Mouse (Mus musculus): ENCODE data around the gene Nedd9. TPM values are rescaled to one million over a fixed set of nuclear protein-coding genes. Genes with fewer than 3 reads are reported as not detected.

The Nedd9 gene
- polyA plus RNA-seq, 1 experiment = 3.0 TPM

- H3K4me3 ChIP-seq (ENCODE audit: low read depth, low read length) = no peak overlapping the region
- H3K4me1 ChIP-seq (ENCODE audit: control insufficient read depth, insufficient read depth, low read length) = peaks cover 2% of the 10 kb centered on the region
- H3K9ac ChIP-seq (ENCODE audit: low read depth, poor library complexity, severe bottlenecking) = no peak overlapping the region
- no peaks in the 10 kb centered on the region for H3K9me3 ChIP-seq (replicated peaks; ENCODE audit: control insufficient read depth, insufficient read depth, low read length, poor library complexity, severe bottlenecking)
- no peak for TF ChIP-seq CTCF (IDR thresholded peaks at IDR 0.05; ENCODE audit: low read depth, low read length)
- no peak for TF ChIP-seq EP300 (IDR thresholded peaks at IDR 0.05; ENCODE audit: insufficient read depth, low read depth, low read length)
- no peak for TF ChIP-seq POLR2A (IDR thresholded peaks at IDR 0.05; ENCODE audit: insufficient read depth, low read length)
- no peaks in the 10 kb centered on the region for H3K36me3 ChIP-seq (ENCODE audit: control insufficient read depth, insufficient read depth, low read length, poor library complexity, severe bottlenecking)
- H3K27ac ChIP-seq (ENCODE audit: insufficient read depth, low read length) = no peak overlapping the region
- peaks cover 4% of the 10 kb centered on the region; the same call in 1 of the 2 replicates for H3K27me3 ChIP-seq (ENCODE audit: control insufficient read depth, insufficient read depth, low read length, poor library complexity, severe bottlenecking)
Observed at GRCm38 (mm10) chr13:41352352-41352751, 134.8 kb downstream of the Nedd9 start.

DNA sequence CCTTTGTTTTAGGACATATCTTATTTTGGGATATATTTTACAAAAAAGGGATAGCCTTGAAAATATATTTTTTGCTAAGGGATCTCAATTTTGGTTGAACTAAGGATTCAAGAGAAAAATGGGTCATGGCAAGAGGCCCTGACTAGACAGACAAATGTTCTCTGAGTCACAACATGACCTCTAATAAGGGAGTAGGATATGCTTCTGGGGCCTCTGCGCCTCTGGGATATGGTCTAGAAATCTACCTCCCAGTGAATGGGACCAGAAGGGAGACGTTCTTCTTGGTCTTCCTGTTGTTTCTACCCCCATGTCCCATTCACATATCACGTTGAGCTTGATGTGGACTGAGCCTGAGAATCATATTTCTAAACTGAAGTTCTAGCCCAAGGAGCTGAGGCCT, 136.6 kb downstream of the Nedd9 start:
- TF ChIP-seq POLR2A (IDR thresholded peaks at IDR 0.05; ENCODE audit: insufficient read depth, low read length) = no peak
- no peak for TF ChIP-seq EP300 (IDR thresholded peaks at IDR 0.05; ENCODE audit: insufficient read depth, low read depth, low read length)
- no peak for TF ChIP-seq CTCF (IDR thresholded peaks at IDR 0.05; ENCODE audit: low read depth, low read length)

DNA sequence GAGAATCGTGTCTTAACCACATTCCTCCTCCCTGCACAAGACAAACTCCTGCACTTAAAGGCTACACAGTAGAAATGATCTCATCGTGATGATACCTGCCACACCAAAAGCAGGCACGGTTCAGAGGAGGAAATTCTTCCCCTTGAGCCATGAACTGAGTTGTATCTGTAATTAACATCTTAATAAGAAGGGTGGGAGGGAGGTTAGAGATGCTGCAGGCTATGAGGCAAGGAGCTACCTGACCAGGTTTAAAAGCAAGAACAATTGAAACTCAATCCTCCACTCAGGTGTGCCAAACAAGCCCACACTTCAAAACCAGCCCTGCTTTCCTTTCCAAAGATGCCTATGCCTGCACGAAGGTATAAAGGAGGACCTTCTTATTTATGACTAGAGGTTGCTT, 137.4 kb downstream of the Nedd9 start:
- H3K4me3 ChIP-seq (ENCODE audit: low read depth, low read length) = no peak overlapping the region
- no peaks in the 10 kb centered on the region; the same call in 1 of the 2 replicates for H3K27me3 ChIP-seq (ENCODE audit: control insufficient read depth, insufficient read depth, low read length, poor library complexity, severe bottlenecking)
- no peak overlapping the region for H3K9ac ChIP-seq (ENCODE audit: low read depth, poor library complexity, severe bottlenecking)
- H3K36me3 ChIP-seq (ENCODE audit: control insufficient read depth, insufficient read depth, low read length, poor library complexity, severe bottlenecking) = no peaks in the 10 kb centered on the region
- no peak for TF ChIP-seq POLR2A (IDR thresholded peaks at IDR 0.05; ENCODE audit: insufficient read depth, low read length)
- no peak for TF ChIP-seq EP300 (IDR thresholded peaks at IDR 0.05; ENCODE audit: insufficient read depth, low read depth, low read length)
- no peak for TF ChIP-seq CTCF (IDR thresholded peaks at IDR 0.05; ENCODE audit: low read depth, low read length)
- H3K4me1 ChIP-seq (ENCODE audit: control insufficient read depth, insufficient read depth, low read length) = peaks cover 2% of the 10 kb centered on the region
- no peaks in the 10 kb centered on the region for H3K9me3 ChIP-seq (replicated peaks; ENCODE audit: control insufficient read depth, insufficient read depth, low read length, poor library complexity, severe bottlenecking)
- H3K27ac ChIP-seq (ENCODE audit: insufficient read depth, low read length) = no peak overlapping the region

More for the DNA sequence above, 136.6 kb downstream of the Nedd9 start:
- Histone ChIP-seq H3K27ac (ENCODE audit: insufficient read depth, low read length) (no peak overlapping the region), H3K36me3 (ENCODE audit: control insufficient read depth, insufficient read depth, low read length, poor library complexity, severe bottlenecking) (no peaks in the 10 kb centered on the region), H3K9ac (ENCODE audit: low read depth, poor library complexity, severe bottlenecking) (no peak overlapping the region), H3K4me1 (ENCODE audit: control insufficient read depth, insufficient read depth, low read length) (peaks cover 2% of the 10 kb centered on the region), H3K4me3 (ENCODE audit: low read depth, low read length) (no peak overlapping the region), H3K9me3 (replicated peaks; ENCODE audit: control insufficient read depth, insufficient read depth, low read length, poor library complexity, severe bottlenecking) (no peaks in the 10 kb centered on the region), H3K27me3 (ENCODE audit: control insufficient read depth, insufficient read depth, low read length, poor library complexity, severe bottlenecking) (no peaks in the 10 kb centered on the region; the same call in 1 of the 2 replicates)

- Histone ChIP-seq H3K9me3 (replicated peaks; ENCODE audit: control insufficient read depth, insufficient read depth, low read length, poor library complexity, severe bottlenecking) (no peaks in the 10 kb centered on the region), H3K27me3 (ENCODE audit: control insufficient read depth, insufficient read depth, low read length, poor library complexity, severe bottlenecking) (no peaks in the 10 kb centered on the region), H3K4me3 (ENCODE audit: low read depth, low read length) (no peak overlapping the region), H3K9ac (ENCODE audit: low read depth, poor library complexity, severe bottlenecking) (no peak overlapping the region), H3K36me3 (ENCODE audit: control insufficient read depth, insufficient read depth, low read length, poor library complexity, severe bottlenecking) (no peaks in the 10 kb centered on the region), H3K4me1 (ENCODE audit: control insufficient read depth, insufficient read depth, low read length) (peaks cover 2% of the 10 kb centered on the region), H3K27ac (ENCODE audit: insufficient read depth, low read length) (no peak overlapping the region)
- TF ChIP-seq POLR2A (IDR thresholded peaks at IDR 0.05; ENCODE audit: insufficient read depth, low read length) (no peak), EP300 (IDR thresholded peaks at IDR 0.05; ENCODE audit: insufficient read depth, low read depth, low read length) (no peak), CTCF (IDR thresholded peaks at IDR 0.05; ENCODE audit: low read depth, low read length) (no peak)
Observed at GRCm38 (mm10) chr13:41345756-41346155, 141.4 kb downstream of the Nedd9 start.

DNA sequence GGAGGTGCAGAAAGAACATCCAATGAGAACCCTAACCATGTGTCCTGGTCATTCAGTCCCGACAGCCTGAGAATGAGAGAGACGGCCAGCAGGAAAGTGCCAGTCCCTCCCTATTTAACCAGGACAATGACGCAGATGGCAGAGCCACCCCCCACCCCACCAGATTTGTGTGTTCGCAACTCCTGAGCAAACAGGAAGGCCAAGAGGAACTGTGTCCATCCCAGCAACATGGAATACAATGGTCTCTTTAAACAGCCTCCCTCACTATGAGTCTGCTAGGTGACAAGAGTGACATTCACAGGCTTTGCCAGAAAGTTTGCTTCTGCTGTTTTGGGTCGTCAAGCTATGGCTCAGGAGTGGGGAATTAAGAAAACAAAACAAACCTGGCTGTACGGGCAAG, 141.9 kb downstream of the Nedd9 start:
- Histone ChIP-seq H3K27ac (ENCODE audit: insufficient read depth, low read length) (no peak overlapping the region), H3K4me1 (ENCODE audit: control insufficient read depth, insufficient read depth, low read length) (peaks cover 2% of the 10 kb centered on the region)

DNA sequence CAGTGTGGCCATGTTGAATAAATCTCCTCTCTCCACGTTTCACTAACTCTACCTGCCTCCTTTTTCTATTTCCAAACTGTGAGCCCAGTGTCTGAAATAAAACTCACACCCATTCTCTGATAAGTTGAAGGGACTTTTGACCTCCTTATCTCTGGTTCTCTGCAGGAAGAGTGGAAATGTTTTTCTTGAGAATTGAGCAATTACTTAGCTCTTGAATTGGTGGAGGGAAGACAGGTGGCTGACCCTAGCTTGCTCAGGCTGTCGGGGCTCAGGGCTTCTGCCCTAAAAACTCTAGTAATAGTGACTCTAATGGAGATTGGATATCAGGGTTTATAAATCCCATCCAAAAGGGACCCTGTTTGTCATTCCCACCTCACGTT, 143.3 kb downstream of the Nedd9 start:
- Histone ChIP-seq H3K9ac (ENCODE audit: low read depth, poor library complexity, severe bottlenecking) (no peak overlapping the region), H3K27me3 (ENCODE audit: control insufficient read depth, insufficient read depth, low read length, poor library complexity, severe bottlenecking) (no peaks in the 10 kb centered on the region), H3K27ac (ENCODE audit: insufficient read depth, low read length) (no peak overlapping the region), H3K36me3 (ENCODE audit: control insufficient read depth, insufficient read depth, low read length, poor library complexity, severe bottlenecking) (no peaks in the 10 kb centered on the region), H3K4me3 (ENCODE audit: low read depth, low read length) (no peak overlapping the region), H3K9me3 (replicated peaks; ENCODE audit: control insufficient read depth, insufficient read depth, low read length, poor library complexity, severe bottlenecking) (no peaks in the 10 kb centered on the region), H3K4me1 (ENCODE audit: control insufficient read depth, insufficient read depth, low read length) (peaks cover under 1% of the 10 kb centered on the region)
- TF ChIP-seq CTCF (IDR thresholded peaks at IDR 0.05; ENCODE audit: low read depth, low read length) (no peak), POLR2A (IDR thresholded peaks at IDR 0.05; ENCODE audit: insufficient read depth, low read length) (no peak)

More for the DNA sequence above, 141.9 kb downstream of the Nedd9 start:
- Histone ChIP-seq H3K4me3 (ENCODE audit: low read depth, low read length) (no peak overlapping the region), H3K27me3 (ENCODE audit: control insufficient read depth, insufficient read depth, low read length, poor library complexity, severe bottlenecking) (no peaks in the 10 kb centered on the region), H3K36me3 (ENCODE audit: control insufficient read depth, insufficient read depth, low read length, poor library complexity, severe bottlenecking) (no peaks in the 10 kb centered on the region), H3K9ac (ENCODE audit: low read depth, poor library complexity, severe bottlenecking) (no peak overlapping the region), H3K9me3 (replicated peaks; ENCODE audit: control insufficient read depth, insufficient read depth, low read length, poor library complexity, severe bottlenecking) (no peaks in the 10 kb centered on the region)
- TF ChIP-seq POLR2A (IDR thresholded peaks at IDR 0.05; ENCODE audit: insufficient read depth, low read length) = no peak

All from ES-Bruce4 (cell line).